Mouse (Mus musculus) left cerebral cortex, adult 8-10 months (tissue): ENCODE measurements around the gene Tmem145. TPM values are rescaled to one million over a fixed set of nuclear protein-coding genes. Genes with fewer than 3 reads are reported as not detected.

Experiments
- DNase-seq, 2 experiments: peaks; one replicate each; pipeline ENCODE4 v3.0.0; 2022; ENCODE audit warnings: low spot score in 2 of 2
- total RNA-seq, 4 experiments: library from RNA; stranded (reverse); gene quantifications; 2 replicates each; pipeline ENCODE4 v1.2.4; 2022

Gene Tmem145
- total RNA-seq, 4 experiments from 2014 or later: 40.7 to 46.5 (median 42.0) TPM

DNA sequence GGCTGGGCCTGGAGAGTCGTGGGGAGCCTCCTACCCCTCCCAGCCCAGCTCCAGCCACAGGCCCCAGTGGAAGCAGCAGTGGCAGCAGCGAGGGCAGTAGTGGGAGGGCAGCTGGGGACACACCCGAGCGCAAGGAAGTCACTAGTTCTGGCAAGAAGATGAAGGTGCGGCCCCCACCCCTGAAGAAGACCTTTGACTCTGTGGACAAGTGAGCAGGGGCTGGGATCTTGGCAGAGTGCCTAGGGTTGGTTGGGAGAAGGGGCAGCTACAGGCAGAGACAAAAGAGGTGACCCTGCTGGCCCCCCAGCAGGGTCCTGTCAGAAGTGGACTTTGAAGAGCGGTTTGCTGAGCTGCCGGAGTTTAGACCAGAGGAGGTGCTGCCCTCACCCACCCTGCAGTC, 13.8 kb upstream of the Tmem145 start:
- DNase-seq: no peak

DNA sequence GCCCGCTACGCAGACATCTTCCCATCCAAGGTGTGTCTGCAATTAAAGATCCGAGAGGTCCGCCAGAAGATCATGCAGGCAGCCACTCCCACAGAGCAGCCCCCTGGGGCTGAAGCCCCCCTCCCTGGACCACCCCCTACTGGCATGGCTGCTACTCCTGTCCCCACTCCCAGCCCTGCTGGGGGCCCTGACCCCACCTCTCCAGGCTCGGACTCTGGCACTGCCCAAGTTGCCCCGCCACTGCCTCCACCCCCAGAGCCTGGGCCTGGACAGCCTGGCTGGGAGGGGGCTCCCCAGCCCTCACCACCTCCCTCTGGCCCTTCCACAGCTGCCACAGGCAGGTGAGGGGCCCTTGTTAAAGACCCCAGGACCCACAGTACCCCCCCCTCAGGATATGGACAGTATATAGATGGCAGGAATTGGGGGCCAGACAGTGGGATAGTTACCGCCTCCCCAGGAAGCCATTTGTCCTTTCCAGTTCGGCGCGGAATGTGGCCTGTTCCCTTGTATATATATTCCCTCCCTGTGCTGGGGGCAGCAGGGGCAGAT, 12.6 kb upstream of the Tmem145 start:
- DNase-seq: no peak

DNA sequence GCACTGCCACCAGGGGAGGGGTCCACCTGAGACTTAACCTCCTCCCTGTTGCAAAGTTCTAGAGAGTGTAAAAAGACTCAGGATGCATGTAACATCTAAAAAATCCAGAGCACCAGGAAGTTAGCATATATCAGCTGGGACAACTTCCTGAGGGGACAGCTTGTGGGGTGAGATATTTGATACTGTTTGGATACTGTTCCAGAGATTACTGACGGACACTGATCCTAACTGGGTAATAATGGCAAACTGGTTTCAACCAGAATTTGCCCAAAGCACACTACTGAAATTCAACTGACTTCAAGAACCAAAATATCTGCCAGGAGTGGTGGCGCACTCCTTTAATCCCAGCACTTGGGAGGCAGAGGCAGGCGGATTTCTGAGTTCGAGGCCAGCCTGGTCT, 11.4 kb upstream of the Tmem145 start:
- no peak for DNase-seq

DNA sequence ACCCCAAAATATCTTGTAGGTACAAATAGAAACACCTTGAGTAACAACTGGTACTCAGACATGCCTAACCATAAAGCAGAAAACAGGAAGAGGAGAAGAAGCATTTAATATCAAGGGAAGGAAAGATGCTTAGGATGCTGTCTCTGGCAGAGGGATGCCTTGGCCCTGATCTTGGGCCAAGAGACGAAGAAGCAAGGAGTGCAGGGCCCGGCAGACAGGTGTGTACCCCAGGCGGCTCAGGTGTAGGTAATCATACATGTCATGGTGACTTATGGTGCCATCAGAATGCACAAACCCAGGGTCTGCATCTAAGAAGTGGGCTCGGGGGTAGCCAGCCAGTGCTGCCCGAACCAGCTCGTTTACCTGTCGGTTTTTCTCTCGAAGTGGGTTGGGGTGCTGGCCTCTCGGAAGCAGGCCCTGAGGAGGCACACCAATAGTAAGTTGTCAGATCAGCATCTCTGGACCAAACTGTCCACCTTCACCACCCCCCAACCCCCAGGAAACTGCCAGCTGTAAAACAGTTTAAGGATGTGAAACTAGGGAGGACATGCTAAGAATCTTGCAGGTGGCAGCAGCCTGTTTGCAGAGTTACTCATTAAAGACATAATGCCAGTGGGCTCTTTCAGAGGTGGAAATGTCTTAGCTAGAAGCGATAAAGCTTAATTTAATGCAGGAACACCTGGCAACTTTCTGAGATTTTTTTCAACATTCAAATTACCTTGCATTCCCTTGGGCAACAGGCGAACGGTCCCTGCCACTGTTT, 10.8 kb upstream of the Tmem145 start:
- no peak for DNase-seq

DNA sequence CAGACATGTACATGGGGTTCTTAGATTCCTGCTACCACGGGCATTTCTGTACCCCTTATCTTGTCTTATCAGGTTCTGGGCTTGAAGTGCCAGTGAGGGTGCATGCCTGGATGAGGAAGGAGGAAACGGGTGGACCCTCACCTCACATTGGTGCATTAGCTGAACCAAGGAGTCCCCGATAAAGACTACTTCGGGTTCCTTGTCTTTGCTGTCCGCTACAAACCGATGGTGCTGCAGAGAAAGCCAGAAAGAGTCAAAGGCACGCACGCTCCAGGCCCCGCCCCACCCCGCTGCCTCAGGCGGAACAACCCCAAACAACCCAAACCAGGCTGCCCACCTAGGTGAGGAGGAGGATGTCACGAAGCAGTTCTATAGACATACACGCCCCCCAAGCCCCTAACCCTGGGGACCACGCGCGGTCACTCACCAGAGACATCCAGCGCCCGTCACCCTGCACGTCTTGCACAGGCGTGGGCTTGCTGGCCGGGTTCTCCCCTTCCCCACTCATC, 8.9 kb upstream of the Tmem145 start:
- peak in 1 of 2 experiments; percentile 8 for DNase-seq

DNA sequence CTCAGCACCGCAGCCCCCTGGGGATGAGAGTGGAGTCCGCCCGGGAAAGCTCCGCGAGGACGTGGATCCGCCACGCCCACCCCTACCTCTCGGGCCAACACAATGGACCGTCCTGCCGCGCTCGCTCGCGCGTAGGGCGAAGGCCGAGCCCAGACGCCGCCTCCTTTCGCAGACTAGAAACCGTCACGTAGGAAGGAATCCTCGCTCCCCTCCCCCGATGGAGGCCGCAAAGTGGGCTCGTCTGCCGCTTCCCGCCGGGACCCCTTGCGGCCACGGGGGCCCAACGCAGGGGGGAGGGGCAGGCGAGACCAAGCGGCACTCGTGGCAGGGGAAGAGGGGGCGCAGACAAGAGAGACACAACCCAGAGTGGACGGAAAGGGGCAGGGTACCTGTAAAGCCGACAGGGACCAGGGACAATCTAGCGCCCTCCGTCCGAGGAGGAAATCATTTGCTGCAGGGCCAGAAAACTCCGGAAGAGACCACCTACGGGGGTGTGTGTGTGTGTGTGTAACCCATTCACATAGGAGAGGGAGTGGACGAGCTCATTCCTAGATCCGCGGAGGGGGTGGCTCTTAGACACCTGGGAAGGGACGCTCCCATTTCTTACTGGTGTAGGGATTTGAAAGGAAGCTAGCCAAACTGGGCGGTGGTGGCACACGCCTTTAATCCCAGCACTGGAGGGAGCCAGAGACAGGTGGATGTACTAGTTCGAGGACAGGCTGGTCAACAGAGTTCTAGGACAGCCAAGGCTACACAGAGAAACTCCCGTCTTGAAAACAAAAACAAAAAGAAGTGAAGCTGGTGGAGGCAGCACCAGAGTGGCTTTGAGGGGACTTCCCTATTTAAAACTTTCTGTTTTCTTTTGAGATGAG, 8.2 kb upstream of the Tmem145 start, which contains the start of gene Pafah1b3:
Gene Pafah1b3, minus strand, starts transcription at position 533 of the 872 bp plus-strand sequence.
- DNase-seq: peak; percentile 65 to 89

DNA sequence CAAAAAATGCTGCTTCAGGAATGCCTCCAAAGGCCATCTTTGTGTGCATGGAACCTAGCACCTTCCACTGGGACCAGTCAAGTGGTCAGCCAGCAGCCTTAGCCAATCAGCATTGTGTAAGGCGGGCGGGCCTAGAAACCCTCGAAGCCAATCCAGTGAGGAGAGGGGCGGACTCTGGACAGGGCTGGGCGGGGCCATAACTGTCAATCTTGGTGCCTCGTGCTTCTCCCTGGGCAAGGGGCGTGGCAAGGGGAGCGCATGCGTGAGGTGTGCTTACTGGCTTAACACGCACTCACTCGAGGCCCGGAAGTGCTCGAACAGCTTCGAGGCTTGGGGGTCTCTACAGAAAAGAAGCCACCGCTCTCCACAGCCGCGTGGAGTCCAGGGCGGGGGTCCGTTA, 4.8 kb upstream of the Tmem145 start, which contains the start of gene Prr19:
Gene Prr19, plus strand, starts transcription at position 349 of the 400 bp plus-strand sequence.
- DNase-seq: no peak

DNA sequence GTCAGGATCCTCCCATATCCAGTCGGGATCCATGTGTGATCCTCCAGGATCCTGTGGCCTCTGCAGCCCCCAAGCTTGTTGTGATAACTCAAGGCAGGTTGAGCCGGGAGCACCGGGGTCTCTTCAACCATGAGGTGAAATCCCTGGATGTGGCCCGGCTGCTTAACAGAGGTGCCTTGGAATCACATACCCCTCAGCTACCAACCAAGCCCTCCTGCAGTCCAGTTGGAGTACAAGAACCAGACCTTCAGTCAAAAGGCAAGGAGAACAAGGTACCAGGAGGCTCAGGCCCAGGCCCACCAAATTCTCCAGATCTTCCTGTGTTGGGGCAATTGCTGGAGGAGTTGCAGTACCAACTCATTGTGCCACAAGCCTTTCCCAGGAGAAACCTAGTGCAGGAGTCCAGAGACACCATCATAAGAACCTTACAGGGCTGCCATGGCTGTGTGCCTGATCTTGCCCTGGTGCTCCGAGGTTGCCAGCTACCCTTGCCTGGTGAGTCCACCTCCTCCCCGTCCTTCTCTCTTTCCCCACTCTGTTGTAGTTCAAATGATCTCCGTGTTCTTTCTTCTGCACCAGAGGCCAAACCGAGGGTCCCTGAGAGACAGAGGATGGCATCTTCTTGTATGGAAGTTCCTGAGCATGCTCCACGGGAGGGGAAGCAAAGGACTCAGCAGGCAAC, 2.8 kb upstream of the Tmem145 start:
- no peak for DNase-seq

DNA sequence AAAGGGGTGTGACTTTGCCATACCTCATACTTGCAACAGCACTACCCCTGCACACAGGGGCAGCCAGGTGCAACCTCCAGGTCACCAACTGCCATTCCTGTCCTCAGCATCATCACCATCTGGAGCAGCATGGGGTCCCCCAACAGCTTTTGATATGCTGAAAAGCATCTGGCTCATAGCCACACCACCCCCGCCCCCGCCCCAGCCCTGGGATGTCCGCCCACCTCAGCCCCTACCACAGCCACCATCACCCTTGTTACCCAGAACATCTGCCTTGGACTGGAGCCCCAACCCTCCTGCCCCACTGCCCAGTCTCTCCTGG, 2.3 kb upstream of the Tmem145 start:
- DNase-seq: no peak

DNA sequence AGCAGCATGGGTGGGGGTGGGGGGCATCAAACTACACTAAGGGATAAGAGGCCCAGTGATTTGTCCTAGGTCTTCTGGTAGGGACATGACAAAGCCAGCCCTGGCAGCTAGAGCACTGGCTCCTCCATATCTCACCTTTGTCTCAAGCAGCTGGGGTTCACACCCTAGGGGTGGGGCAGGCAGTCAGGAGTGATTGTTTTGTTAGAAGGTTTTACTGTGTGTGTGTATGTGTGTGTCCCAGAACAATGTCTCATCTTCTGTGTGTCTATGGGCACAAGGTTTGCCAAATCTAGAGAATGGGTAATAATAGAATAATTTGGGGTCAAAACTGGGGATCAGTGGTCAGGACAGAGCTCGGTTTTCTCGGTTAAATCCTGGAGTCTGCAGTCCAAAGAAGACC, 425 bp upstream of the Tmem145 start:
- DNase-seq: no peak

DNA sequence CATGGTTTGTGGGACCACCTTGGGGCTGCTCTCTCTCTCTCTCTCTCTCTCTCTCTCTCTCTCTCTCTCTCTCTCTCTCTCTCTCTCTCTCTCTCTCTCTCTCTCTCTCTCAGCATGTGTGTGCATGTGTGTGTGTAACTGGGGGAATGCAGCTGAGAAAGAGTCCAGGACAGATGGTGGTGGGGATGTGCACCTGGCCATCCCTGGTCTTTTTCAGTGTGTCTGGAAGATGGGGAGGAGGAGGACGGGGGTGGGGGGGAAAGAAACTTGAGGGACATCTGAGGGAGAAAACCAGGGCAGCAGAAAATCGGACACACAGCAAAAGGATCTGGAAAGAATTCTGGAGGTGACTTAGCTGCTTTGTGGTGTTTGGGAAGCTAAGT, 699 bp downstream of the Tmem145 start:
- no peak for DNase-seq

DNA sequence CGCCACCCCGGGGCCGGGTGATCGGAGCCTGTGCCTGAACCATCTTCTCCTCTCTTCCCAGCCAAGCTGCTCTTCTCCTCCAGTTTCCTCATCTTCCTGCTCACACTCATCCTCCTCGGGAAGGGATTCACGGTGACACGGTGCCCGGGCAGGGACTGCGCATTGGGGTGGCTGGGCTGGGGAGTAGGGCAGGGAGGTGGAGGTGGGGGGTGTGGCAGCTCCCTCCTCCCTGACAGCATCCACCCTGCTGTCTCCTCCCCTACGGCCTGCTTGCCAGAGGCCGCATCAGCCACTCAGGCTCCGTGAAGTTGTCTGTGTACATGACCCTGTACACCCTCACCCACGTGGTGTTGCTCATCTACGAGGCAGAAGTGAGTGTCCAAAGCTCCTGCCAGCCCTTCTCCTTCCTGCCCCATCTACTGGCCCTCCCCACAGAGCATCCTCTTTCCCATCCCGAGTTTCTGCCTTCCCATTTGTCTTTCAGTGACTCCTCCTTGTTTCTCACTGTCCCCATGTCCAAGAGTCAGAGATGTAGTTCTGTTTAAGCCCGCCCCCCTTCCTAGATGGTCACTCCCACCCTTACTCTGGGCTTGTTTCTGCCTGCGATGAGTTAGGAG, 2.9 kb downstream of the Tmem145 start:
- no peak for DNase-seq

DNA sequence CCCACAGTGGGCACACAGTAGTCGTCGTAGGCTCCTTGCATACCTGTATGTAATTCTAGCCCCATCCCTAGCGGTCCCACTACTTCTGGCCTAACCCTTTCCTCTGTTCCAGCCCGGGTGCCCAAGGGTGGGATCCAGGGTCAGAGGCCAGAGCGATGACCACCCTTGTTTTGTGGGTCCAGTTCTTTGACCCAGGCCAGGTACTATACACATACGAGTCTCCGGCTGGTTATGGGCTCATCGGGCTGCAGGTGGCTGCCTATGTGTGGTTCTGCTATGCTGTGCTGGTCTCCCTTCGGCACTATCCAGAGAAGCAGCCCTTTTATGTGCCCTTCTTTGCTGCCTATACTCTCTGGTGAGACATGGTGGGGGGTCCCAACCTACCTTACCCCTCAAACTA, 3.5 kb downstream of the Tmem145 start:
- no peak for DNase-seq

DNA sequence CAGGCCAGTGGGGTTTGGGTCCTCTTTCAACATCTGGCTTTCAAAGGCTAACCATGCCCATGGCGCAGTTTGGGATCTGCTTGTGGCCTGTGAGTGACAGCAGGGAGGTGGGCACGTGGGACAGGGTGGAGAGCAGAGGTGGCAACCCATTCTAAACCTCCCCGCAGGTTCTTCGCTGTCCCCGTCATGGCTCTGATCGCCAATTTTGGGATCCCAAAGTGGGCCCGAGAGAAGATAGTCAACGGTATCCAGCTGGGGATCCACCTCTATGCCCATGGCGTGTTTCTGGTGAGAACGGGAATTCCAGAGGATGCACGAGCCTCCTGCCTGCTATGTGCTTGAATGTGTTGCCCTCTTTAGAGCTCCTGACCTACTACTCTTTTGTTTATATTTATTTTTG, 5.3 kb downstream of the Tmem145 start:
- DNase-seq: no peak

DNA sequence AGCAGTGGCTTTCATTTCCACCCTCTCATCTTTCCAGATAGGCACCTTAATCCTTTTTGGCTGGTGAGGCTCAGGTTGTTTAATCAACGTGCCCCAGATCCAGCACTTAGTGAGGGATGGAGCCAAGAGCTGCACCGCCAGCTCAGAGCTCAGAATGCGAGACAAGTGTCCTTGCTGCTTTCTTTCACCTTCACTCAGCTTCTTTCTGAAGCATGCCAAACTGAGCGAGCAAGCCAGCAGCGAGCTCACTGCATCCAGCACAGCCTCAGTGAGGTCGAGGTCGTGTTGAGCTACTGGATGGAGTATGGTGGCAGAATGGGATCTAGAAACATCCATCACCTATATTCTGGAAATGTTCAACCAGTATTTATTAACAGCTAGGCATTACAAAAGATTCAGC, 7.4 kb downstream of the Tmem145 start:
- DNase-seq: no peak

DNA sequence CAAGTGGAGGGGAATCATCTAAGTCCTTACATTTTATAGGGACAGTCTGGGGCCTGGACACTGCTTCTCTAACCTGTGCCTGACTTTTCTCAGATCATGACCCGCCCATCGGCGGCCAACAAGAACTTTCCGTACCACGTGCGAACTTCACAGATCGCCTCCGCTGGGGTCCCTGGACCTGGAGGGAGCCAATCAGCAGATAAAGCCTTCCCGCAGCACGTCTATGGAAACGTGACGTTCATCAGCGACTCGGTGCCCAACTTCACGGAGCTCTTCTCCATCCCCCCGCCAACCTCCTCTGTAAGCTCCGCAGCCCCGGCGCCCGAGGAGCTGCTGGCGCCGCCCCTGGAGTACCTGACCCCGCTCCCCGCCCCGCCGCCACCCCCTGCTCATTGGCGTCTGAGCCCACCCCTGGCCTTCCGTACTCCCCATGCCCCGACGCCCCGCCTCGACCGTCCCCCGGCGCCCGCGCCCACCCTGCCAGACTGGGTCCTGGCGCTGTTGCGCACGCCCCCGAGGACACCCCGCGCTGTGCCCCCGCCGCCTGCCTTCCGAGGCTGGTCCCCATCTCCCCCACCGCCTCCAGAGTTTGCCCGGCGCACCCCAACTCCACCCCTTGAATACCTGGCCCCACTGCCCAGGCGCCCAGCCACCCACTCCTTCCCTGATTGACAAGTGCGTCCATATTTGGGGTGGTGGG, 8.8 kb downstream of the Tmem145 start:
- DNase-seq: no peak

DNA sequence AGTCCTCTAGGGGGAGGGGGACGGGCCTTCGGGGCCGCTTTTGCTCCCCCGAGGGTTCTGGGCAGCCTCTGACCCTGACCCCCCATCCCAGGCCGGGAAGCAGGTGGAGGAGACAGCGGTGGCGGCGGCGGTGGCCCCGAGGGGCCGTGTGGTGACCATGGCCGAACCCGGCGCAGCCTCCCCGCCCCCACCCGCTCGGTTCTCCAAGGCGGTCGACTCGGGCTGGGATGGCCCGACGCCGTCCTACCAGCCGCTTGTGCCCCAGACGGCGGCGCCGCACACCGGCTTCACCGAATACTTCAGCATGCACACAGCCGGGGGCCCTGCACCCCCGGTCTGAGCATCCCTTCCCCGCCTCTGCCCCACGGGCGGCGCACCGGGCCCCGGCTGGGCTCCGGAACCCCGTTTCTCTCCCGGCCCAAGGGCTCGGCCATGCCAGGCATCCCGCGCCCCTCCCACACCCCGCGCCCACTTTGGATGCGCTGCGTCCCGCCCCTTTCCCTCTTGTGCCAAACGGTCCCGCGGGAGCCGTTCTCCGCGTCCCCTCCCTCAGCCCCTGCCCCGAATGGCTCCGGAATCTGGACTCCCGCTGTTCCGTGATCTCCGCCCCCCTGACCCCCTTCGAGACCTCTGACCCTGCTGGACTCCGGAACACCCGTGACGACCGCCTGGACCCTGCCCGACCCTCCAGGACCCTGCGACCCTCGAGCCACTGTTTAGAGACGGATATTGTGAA, 9.6 kb downstream of the Tmem145 start:
- DNase-seq: no peak

DNA sequence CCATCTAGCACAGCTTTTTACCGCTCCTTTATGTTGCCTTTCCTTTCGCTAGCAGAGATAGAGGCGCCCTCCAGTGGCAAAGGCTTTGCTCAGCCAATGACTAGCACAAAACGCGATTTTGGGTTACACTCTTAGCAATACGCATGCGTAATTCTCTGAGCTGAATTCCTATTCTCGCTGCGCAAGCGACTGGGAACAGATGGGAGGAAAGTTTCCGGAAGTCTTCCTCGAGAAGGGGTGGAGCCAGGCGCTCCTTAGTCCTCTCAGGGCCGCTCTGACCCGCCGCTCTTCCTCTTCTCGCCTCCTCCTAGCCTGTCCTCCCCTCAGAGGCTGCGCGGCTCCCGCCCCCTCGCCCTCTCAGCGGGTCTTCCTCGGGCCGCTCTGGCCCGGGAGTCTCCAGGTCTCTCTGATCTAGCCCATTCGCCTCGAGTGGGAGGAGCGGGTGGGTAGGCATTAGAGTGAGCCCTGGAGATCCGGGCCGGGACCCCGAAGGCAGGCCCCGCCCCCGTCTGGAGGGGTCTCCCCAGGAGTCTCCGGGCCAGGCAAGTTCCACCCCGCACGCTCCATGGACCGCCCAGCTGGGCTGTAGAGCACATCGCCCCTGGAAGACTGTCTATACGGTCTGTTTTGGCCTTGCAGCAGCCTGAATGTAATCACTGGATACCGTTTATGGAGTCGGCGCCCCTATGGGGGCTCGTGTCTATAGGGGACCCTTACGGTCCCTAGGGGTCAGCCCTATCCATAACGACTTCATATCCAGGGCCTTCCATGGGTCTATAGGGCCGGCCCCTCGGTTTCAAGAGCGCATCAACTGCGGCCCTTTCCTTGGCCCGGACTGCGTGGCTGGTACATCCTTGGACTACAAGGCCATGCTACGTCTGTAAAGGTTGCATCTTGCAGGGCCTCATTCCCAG, 10.9 kb downstream of the Tmem145 start, which contains the start of gene Megf8:
Gene Megf8, plus strand, starts transcription at position 633 of the 914 bp plus-strand sequence.
- DNase-seq: peak; percentile 85 to 97
